Comparison of ENCODE assay signal across 8 mouse cellular contexts in the genomic region with DNA sequence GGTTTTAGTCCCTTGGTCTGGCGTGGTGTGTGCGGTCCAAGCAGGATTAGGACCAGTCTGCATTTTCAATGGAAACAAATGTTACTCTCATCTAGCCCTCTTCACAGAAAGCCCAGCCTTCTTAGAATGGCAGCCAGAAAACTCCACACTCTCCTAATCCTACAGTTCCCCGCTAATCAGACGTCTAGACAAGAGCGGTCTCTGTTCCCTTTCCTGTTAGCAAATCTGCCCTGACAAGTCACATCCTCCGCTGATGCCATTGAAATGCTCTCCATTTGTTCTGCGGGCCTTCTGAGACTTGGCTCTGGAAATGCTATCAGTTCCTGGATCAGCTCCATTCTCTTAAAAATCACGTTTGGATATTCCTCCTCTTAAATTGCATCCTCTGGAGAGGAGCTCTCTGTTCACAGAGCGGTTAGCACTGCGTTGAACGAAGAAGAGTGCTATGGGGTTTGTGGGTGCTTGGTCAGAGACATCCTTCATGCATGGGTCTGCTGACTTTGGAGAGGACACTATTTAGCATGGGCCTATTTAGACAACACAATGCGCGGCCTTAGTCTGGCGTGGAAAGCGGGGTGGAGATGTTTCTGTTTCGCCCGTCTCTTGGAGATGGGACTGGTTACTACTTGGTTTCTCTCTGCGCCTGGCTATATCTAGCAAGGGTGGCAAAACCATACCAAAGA. TPM values are rescaled to one million over a fixed set of nuclear protein-coding genes. Genes with fewer than 3 reads are reported as not detected.
DNase-seq lines count a peak whose midpoint lies in the region; ATAC-seq and TF ChIP-seq lines count a peak whose summit lies in the region.
"Had no signal": no experiment of that assay in that cellular context is flagged by ENCODE, and none has a peak within 500 bp of the region (broad histone marks: within the 10 kb centered on the region; RNA-seq: fewer than 3 reads in every experiment).

No protein-coding gene starts in this region.

- peak overlapping the region; percentile 7 for H3K27ac ChIP-seq in lung, postnatal 0 days (ENCODE audit: low read length)
- no peak overlapping the region for H3K27ac ChIP-seq in forebrain, postnatal 0 days (ENCODE audit: low read depth, low read length)
- H3K27ac ChIP-seq in hindbrain, embryonic 16.5 days (ENCODE audit: low read depth, low read length), result peak overlapping the region; percentile 12; the same call in 1 of the 2 replicates

- TF ChIP-seq EP300 in lung, postnatal 0 days (IDR thresholded peaks at IDR 0.05), result no peak

- no peaks in the 10 kb centered on the region for H3K27me3 ChIP-seq in lung, postnatal 0 days (replicated peaks; ENCODE audit: insufficient read depth, low read length)
- no peaks in the 10 kb centered on the region for H3K27me3 ChIP-seq in forebrain, postnatal 0 days (ENCODE audit: insufficient read depth, low read length)
- no peaks in the 10 kb centered on the region for H3K27me3 ChIP-seq in hindbrain, embryonic 16.5 days (replicated peaks; ENCODE audit: control insufficient read depth, insufficient read depth, low read length)
- H3K27me3 ChIP-seq: Patski had no signal

- H3K4me1 ChIP-seq in lung, postnatal 0 days (ENCODE audit: insufficient read depth, low read depth, low read length), result peaks cover 8% of the 10 kb centered on the region; the same call in 1 of the 2 replicates
- H3K4me1 ChIP-seq in lung, adult 2 months (ENCODE audit: control insufficient read depth, insufficient read depth, low read length), result peaks cover 2% of the 10 kb centered on the region; the same call in 1 of the 2 replicates
- H3K4me1 ChIP-seq in forebrain, postnatal 0 days (ENCODE audit: insufficient read depth), result peaks cover 12% of the 10 kb centered on the region; the same call in 1 of the 2 replicates
- H3K4me1 ChIP-seq in hindbrain, embryonic 16.5 days (ENCODE audit: control insufficient read depth, insufficient read depth, low read depth, low read length), result peaks cover 15% of the 10 kb centered on the region

- no peaks in the 10 kb centered on the region for H3K9me3 ChIP-seq in lung, postnatal 0 days (ENCODE audit: low read length)
- no peaks in the 10 kb centered on the region for H3K9me3 ChIP-seq in forebrain, postnatal 0 days (ENCODE audit: low read length)
- H3K9me3 ChIP-seq in hindbrain, embryonic 16.5 days (ENCODE audit: control insufficient read depth, low read length), result no peaks in the 10 kb centered on the region

- H3K36me3 ChIP-seq in lung, postnatal 0 days (ENCODE audit: insufficient read depth, low read length), result no peaks in the 10 kb centered on the region
- no peaks in the 10 kb centered on the region for H3K36me3 ChIP-seq in forebrain, postnatal 0 days (ENCODE audit: insufficient read depth)
- H3K36me3 ChIP-seq in hindbrain, embryonic 16.5 days (ENCODE audit: control insufficient read depth, insufficient read depth, low read length), result no peaks in the 10 kb centered on the region

- no peak overlapping the region for H3K4me3 ChIP-seq in lung, postnatal 0 days (ENCODE audit: low read depth, low read length)
- H3K4me3 ChIP-seq in lung, adult 2 months (replicated peaks; ENCODE audit: extremely low read depth, low read depth, low read length), result no peak overlapping the region
- H3K4me3 ChIP-seq in forebrain, postnatal 0 days (ENCODE audit: low read depth, low read length), result no peak overlapping the region
- H3K4me3 ChIP-seq in hindbrain, embryonic 16.5 days (ENCODE audit: low read length), result no peak overlapping the region

- peak; percentile 61 for DNase-seq in lung, postnatal 0 days (ENCODE audit: low spot score)
- no peak for DNase-seq in lung, adult 2 months
- DNase-seq in forebrain, postnatal 0 days, result peak; percentile 64
- DNase-seq in urinary bladder, postnatal 36 days (ENCODE audit: low spot score in 2 of 2), result no peak
- DNase-seq in layer of hippocampus, postnatal 36 days, result no peak
- DNase-seq in ovary, postnatal 36 days (ENCODE audit: low spot score), result no peak

- WGBS in lung, postnatal 0 days, result 61% methylated on average over 18 of the region's 18 CpGs
- 67% methylated on average over 18 of the region's 18 CpGs for WGBS in lung, adult 2 months
- WGBS in forebrain, postnatal 0 days, result 32% methylated on average over 18 of the region's 18 CpGs
- WGBS in hindbrain, embryonic 16.5 days, result 69% methylated on average over 18 of the region's 18 CpGs

- TF ChIP-seq POLR2A in lung, adult 2 months (IDR thresholded peaks at IDR 0.05; ENCODE audit: borderline replicate concordance, extremely low read depth, low read depth, low read length), result no peak

- no peak overlapping the region for H3K9ac ChIP-seq in lung, postnatal 0 days (replicated peaks; ENCODE audit: low read depth)
- 0 out of 2 replicates have a peak overlapping the region, but pooled peaks have one; percentile 2 for H3K9ac ChIP-seq in forebrain, postnatal 0 days
- no peak overlapping the region for H3K9ac ChIP-seq in hindbrain, embryonic 16.5 days (ENCODE audit: low read depth, low read length)

- peak; percentile 33; the same call in 1 of the 2 replicates for ATAC-seq in lung, postnatal 0 days
- ATAC-seq in forebrain, postnatal 0 days, result peak; percentile 79
- peak; percentile 51; the same call in 1 of the 2 replicates for ATAC-seq in hindbrain, embryonic 16.5 days
- ATAC-seq: Patski had no signal

- TF ChIP-seq CTCF in lung, postnatal 0 days (IDR thresholded peaks at IDR 0.05), result no peak
- no peak for TF ChIP-seq CTCF in lung, adult 2 months (IDR thresholded peaks at IDR 0.05; ENCODE audit: insufficient read depth, low read length)
- no peak for TF ChIP-seq CTCF in forebrain, postnatal 0 days (IDR thresholded peaks at IDR 0.05; ENCODE audit: low read depth)

- H3K4me2 ChIP-seq in lung, postnatal 0 days (replicated peaks; ENCODE audit: low read depth, low read length), result no peak overlapping the region
- H3K4me2 ChIP-seq in forebrain, postnatal 0 days (ENCODE audit: low read depth), result peak overlapping the region; percentile 23; the same call in 1 of the 2 replicates
- no peak overlapping the region for H3K4me2 ChIP-seq in hindbrain, embryonic 16.5 days (ENCODE audit: low read length)

RNA-seq across cellular contexts. Expression of a gene that starts 21.8 kb away (rescaled TPM):
- polyA plus RNA-seq in lung, postnatal 0 days (2015; fragmentation: Nextera tagmentation; extraction: Ambion mirVana), result 80.4 and 86.7 TPM in 2 replicates
- 32.3 and 37.9 TPM in 2 replicates for polyA plus RNA-seq in lung, adult 2 months (2012; rRNA removed)
- total RNA-seq in forebrain, postnatal 0 days (2014; rRNA removed), result 7.7 and 8.4 TPM in 2 replicates
- 37.3 and 43.5 TPM in 2 replicates for polyA plus RNA-seq in forebrain, postnatal 0 days (2015; fragmentation: Nextera tagmentation; extraction: Ambion mirVana)
- 19.9 and 20.7 TPM in 2 replicates for polyA plus RNA-seq in hindbrain, embryonic 16.5 days (2015; fragmentation: Nextera tagmentation; extraction: Ambion mirVana)
- total RNA-seq in layer of hippocampus, postnatal 36 days (2021), result 10 to 100 TPM; 72.7 to 74.2 TPM

Comparison
In these comparisons a context has a peak if more than half of its experiments do, and no peak if none do; other contexts are left out.
1. DNase-seq: peak in lung, postnatal 0 days (single experiment) and forebrain, postnatal 0 days (single experiment); none in lung, adult 2 months (single experiment), urinary bladder, postnatal 36 days (0 of 2), layer of hippocampus, postnatal 36 days (0 of 2) and ovary, postnatal 36 days (single experiment).
2. Peak in every context shown above with its lines, with median percentiles within 50 percentile points of each other: ATAC-seq.